Mouse (Mus musculus): ENCODE results near the gene Pkn1. TPM values are rescaled to one million over a fixed set of nuclear protein-coding genes. Genes with fewer than 3 reads are reported as not detected.
A peak's percentile ranks its signal among the peaks of the same experiment; 100 is the strongest.

The Pkn1 gene
- polyA plus RNA-seq, 1 experiment from 2014 or later = 24.6 TPM

DNA sequence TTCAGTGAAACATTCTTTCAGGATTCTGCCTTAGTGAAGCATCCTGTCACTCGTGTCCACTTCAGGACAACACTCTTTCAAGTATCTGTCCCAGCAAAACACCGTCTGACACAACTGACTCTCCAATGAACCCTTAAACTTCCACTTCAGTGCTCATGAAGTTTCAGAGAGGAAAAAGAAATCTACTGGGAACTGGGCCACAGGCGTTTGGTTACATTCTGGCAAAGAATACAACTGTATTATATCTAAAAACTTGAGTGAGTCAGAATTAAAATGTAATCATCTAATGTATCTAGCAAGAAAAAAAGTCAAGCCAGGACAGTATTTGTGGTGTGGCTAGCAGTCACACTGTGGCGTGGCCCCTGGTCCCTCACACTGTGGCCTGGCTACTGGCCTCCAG, 60.1 kb downstream of the Pkn1 start:
- H3K4me1 ChIP-seq = no peaks in the 10 kb centered on the region
- H3K9ac ChIP-seq (replicated peaks) = no peak overlapping the region
- no peaks in the 10 kb centered on the region for H3K27me3 ChIP-seq (replicated peaks)
- H3K36me3 ChIP-seq = no peaks in the 10 kb centered on the region
- no peak overlapping the region for H3K4me3 ChIP-seq (replicated peaks)
- H3K4me2 ChIP-seq = no peak overlapping the region
- WGBS = 80% methylated on average over 4 of the region's 4 CpGs
- ATAC-seq (ENCODE audit: low FRiP score) = no peak
- H3K27ac ChIP-seq (replicated peaks) = no peak overlapping the region
- no peaks in the 10 kb centered on the region for H3K9me3 ChIP-seq (replicated peaks)

DNA sequence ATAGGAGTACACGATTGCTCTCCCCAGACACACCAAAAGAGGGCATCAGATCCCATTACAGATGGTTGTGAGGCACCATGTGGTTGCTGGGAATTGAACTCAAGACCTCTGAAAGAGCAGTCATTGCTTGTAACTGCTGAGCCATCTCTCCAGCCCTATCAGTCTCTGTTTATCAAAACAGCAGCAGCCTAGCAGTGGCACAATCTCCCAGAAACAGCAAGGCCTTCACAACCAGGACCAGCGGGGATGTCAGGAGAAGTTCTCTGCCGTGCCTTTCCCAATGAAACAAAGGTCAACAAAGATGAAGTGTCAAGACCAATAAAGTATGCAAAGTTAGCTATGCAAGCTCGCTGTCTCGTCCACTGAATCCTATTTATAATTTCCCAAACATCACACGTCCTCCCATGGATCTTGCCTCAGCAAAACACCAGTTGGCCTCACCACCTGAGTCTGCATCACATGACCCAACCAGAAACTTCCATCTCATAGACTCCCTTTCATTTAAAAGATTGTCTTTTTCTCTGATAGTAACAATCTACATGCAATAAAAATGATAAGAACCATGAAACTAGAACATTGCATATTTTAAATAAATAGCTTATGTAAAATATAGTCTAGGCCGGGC, 66.8 kb downstream of the Pkn1 start:
- no peak overlapping the region for H3K4me2 ChIP-seq
- no peak overlapping the region for H3K4me3 ChIP-seq (replicated peaks)
- H3K36me3 ChIP-seq = no peaks in the 10 kb centered on the region
- no peak overlapping the region for H3K27ac ChIP-seq (replicated peaks)
- WGBS = 90% methylated on average over 7 of the region's 7 CpGs
- no peaks in the 10 kb centered on the region for H3K27me3 ChIP-seq (replicated peaks)
- no peaks in the 10 kb centered on the region for H3K9me3 ChIP-seq (replicated peaks)
- no peak overlapping the region for H3K9ac ChIP-seq (replicated peaks)
- ATAC-seq (ENCODE audit: low FRiP score) = no peak
- H3K4me1 ChIP-seq = no peaks in the 10 kb centered on the region

DNA sequence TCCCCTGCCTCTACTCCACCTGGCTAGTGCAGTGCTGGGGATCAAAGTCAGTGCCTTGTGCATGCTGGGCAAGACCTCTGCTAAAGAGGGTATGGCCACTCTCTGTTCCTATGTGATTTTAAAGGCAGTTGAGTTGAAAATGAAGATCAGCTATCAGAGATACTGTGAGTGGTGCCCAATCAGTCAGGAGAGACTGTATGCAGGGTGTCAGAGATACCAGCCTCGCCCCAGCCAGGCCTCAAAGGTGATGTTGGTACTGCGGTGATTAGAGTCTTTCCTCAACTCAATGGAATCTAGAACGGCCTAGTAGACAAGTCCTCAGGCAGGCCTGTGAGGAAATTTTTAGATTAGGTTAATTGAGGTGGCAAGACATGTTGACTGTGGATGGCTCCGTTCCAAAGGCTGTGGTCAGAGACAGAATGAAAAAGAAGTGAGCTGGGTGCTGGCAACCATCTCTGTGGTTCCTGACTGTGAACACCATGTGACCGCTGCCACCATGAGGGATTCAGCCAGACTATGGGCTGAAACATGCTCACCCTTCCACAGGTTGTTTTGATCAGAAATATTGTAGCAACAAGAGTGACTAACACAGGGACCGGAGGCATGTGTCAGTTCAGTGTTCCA, 73.2 kb downstream of the Pkn1 start:
- H3K36me3 ChIP-seq = no peaks in the 10 kb centered on the region
- no peak overlapping the region for H3K4me3 ChIP-seq (replicated peaks)
- H3K27ac ChIP-seq (replicated peaks) = no peak overlapping the region
- ATAC-seq (ENCODE audit: low FRiP score) = no peak
- no peaks in the 10 kb centered on the region for H3K9me3 ChIP-seq (replicated peaks)
- no peak overlapping the region for H3K9ac ChIP-seq (replicated peaks)
- no peaks in the 10 kb centered on the region for H3K27me3 ChIP-seq (replicated peaks)
- WGBS = 91% methylated on average over 6 of the region's 6 CpGs
- H3K4me1 ChIP-seq = 0 out of 2 replicates have a peak, but pooled peaks cover 9% of the 10 kb centered on the region
- H3K4me2 ChIP-seq = no peak overlapping the region

GRCm38 (mm10) chr8:83624739-83625138, 74.2 kb downstream of the Pkn1 start:
- H3K4me2 ChIP-seq = no peak overlapping the region
- no peak overlapping the region for H3K27ac ChIP-seq (replicated peaks)
- 0 out of 2 replicates have a peak, but pooled peaks cover 9% of the 10 kb centered on the region for H3K4me1 ChIP-seq
- WGBS = 37% methylated on average over 3 of the region's 3 CpGs
- ATAC-seq (ENCODE audit: low FRiP score) = no peak
- H3K36me3 ChIP-seq = no peaks in the 10 kb centered on the region
- H3K9me3 ChIP-seq (replicated peaks) = no peaks in the 10 kb centered on the region
- H3K9ac ChIP-seq (replicated peaks) = no peak overlapping the region
- H3K27me3 ChIP-seq (replicated peaks) = no peaks in the 10 kb centered on the region
- no peak overlapping the region for H3K4me3 ChIP-seq (replicated peaks)

DNA sequence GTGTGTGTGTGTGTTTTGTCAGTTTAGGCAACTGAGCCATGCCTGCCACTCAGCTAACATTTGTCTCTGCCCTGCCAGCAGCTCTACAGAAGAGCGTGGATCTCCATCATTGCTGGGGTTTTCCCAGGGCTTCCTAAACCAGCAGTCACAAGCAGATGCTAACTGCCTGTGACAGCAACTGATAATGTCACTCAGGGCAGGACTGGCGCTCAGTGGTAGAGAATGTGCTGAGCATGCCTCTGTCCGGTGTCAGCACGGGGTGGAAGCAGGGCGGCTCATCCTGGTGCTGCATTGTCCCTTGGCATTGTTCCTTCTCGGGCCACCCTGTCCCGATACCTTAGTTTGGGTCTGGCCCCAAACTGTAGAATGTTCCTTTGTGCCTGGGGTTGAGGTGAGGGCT, 75.4 kb downstream of the Pkn1 start:
- no peak for ATAC-seq (ENCODE audit: low FRiP score)
- H3K36me3 ChIP-seq = no peaks in the 10 kb centered on the region
- no peak overlapping the region for H3K9ac ChIP-seq (replicated peaks)
- 90% methylated on average over 7 of the region's 7 CpGs for WGBS
- no peak overlapping the region for H3K4me3 ChIP-seq (replicated peaks)
- H3K4me2 ChIP-seq = no peak overlapping the region
- H3K9me3 ChIP-seq (replicated peaks) = no peaks in the 10 kb centered on the region
- H3K4me1 ChIP-seq = 0 out of 2 replicates have a peak, but pooled peaks cover 9% of the 10 kb centered on the region
- H3K27me3 ChIP-seq (replicated peaks) = no peaks in the 10 kb centered on the region
- H3K27ac ChIP-seq (replicated peaks) = no peak overlapping the region

- H3K9ac ChIP-seq (replicated peaks) = peak overlapping the region; percentile 66
- WGBS = 11% methylated on average over 23 of the region's 23 CpGs
- ATAC-seq (ENCODE audit: low FRiP score) = peak; percentile 95
These were observed 76.5 kb downstream of the Pkn1 start for GRCm38 (mm10) chr8:83622389-83622989.

DNA sequence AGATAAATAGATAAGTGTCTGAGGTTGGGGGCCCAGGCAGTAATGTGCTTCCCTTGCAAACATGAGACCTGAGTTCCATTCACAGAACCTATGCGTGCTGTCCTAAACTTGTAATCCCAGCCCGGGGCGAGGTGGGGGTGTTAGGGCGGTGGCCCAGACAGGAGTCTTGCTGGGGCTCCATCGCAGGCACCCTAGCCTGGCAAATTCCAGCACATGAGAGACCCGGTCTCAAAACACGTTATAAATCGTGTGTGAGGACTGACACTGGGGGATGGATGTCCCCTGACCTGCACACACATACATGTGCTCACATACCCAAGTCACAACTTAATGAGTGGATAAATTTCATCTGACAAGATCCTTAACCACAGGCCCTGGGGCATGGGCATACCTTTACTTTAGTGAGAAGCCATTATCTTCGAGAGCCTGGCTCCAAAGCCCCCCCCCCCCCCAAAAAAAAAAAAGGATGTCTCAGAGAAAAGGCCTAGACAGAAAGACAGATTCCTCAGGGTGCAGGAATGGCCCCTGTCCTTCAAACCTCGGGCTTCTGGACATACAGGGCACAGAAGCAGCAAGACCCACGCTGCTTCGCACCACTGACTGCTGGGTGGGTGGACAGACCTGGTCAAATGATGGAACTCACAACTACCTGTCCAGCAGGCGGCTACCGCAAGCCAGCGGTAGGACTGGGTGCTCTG, 77.1 kb downstream of the Pkn1 start:
- Histone ChIP-seq H3K27ac (replicated peaks) (peak overlapping the region; percentile 62), H3K4me3 (replicated peaks) (peak overlapping the region; percentile 41), H3K9me3 (replicated peaks) (no peaks in the 10 kb centered on the region), H3K4me2 (peak overlapping the region; percentile 73), H3K27me3 (replicated peaks) (no peaks in the 10 kb centered on the region), H3K36me3 (no peaks in the 10 kb centered on the region), H3K4me1 (0 out of 2 replicates have a peak, but pooled peaks cover 9% of the 10 kb centered on the region), H3K9ac (replicated peaks) (peak overlapping the region; percentile 66)
- ATAC-seq (ENCODE audit: low FRiP score) = peak; percentile 68
- WGBS = 60% methylated on average over 15 of the region's 15 CpGs

More at GRCm38 (mm10) chr8:83622389-83622989, 76.5 kb downstream of the Pkn1 start:
- H3K4me1 ChIP-seq = 0 out of 2 replicates have a peak, but pooled peaks cover 9% of the 10 kb centered on the region
- H3K4me2 ChIP-seq = peak overlapping the region; percentile 73
- H3K27me3 ChIP-seq (replicated peaks) = no peaks in the 10 kb centered on the region
- H3K27ac ChIP-seq (replicated peaks) = peak overlapping the region; percentile 62
- peak overlapping the region; percentile 41 for H3K4me3 ChIP-seq (replicated peaks)
- H3K9me3 ChIP-seq (replicated peaks) = no peaks in the 10 kb centered on the region
- no peaks in the 10 kb centered on the region for H3K36me3 ChIP-seq

- no peak overlapping the region for H3K4me2 ChIP-seq
- no peak overlapping the region for H3K27ac ChIP-seq (replicated peaks)
- no peaks in the 10 kb centered on the region for H3K9me3 ChIP-seq (replicated peaks)
- H3K27me3 ChIP-seq (replicated peaks) = no peaks in the 10 kb centered on the region
- 91% methylated on average over 9 of the region's 9 CpGs for WGBS
- H3K4me3 ChIP-seq (replicated peaks) = no peak overlapping the region
- no peak overlapping the region for H3K9ac ChIP-seq (replicated peaks)
- H3K4me1 ChIP-seq = 0 out of 2 replicates have a peak, but pooled peaks cover 9% of the 10 kb centered on the region
- no peaks in the 10 kb centered on the region for H3K36me3 ChIP-seq
- ATAC-seq (ENCODE audit: low FRiP score) = no peak
These were observed 79.3 kb downstream of the Pkn1 start for GRCm38 (mm10) chr8:83619568-83620285.

DNA sequence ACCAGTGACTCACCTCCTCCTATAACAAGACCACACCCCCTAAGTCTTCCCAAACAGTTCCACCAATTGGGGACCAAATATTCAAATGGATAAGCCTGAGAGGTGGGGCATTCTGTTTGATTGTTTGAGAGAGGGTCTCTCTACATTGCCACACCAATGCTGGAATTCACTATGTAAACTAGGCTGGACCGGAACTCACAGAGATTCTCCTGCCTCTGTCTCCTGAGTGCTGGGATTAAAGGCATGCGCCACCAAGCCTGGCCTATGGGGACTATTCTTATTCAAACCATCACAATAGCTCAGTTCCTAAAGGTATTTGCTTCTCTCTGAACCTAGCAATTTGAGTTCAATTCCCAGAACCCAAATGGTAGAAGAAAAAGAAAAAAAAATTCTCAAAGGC, 80.4 kb downstream of the Pkn1 start:
- H3K9ac ChIP-seq (replicated peaks) = no peak overlapping the region
- no peak overlapping the region for H3K4me3 ChIP-seq (replicated peaks)
- no peak overlapping the region for H3K4me2 ChIP-seq
- no peak overlapping the region for H3K27ac ChIP-seq (replicated peaks)
- no peaks in the 10 kb centered on the region for H3K27me3 ChIP-seq (replicated peaks)
- 97% methylated on average over 2 of the region's 2 CpGs for WGBS
- no peaks in the 10 kb centered on the region for H3K9me3 ChIP-seq (replicated peaks)
- H3K36me3 ChIP-seq = peaks cover 9% of the 10 kb centered on the region; the same call in 1 of the 2 replicates
- H3K4me1 ChIP-seq = 0 out of 2 replicates have a peak, but pooled peaks cover 9% of the 10 kb centered on the region
- ATAC-seq (ENCODE audit: low FRiP score) = no peak

DNA sequence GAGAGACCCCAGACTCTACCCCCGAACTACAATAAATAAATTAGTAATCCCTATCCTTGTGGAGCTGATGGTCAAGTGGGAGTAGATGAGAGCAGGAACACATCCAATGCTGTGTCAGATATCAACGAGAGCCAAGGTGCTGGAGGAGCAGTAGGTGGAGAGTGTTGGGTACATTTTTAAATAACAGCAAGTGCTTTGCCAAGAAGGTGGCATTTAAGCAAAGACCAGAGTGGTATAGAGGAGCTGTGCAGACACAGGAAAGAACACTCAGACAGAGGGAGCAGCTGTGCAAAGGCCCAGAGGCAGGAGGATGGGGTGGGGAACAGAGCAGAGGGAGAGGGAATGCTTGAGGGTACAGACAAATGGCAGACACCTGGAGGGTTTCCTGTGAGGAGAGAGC, 81.9 kb downstream of the Pkn1 start:
- Histone ChIP-seq H3K9ac (replicated peaks) (no peak overlapping the region), H3K4me1 (0 out of 2 replicates have a peak, but pooled peaks cover 5% of the 10 kb centered on the region), H3K27me3 (replicated peaks) (no peaks in the 10 kb centered on the region), H3K27ac (replicated peaks) (no peak overlapping the region), H3K9me3 (replicated peaks) (no peaks in the 10 kb centered on the region), H3K4me3 (replicated peaks) (no peak overlapping the region), H3K36me3 (peaks cover 22% of the 10 kb centered on the region), H3K4me2 (no peak overlapping the region)
- ATAC-seq (ENCODE audit: low FRiP score) = no peak
- 94% methylated on average over 2 of the region's 2 CpGs for WGBS

DNA sequence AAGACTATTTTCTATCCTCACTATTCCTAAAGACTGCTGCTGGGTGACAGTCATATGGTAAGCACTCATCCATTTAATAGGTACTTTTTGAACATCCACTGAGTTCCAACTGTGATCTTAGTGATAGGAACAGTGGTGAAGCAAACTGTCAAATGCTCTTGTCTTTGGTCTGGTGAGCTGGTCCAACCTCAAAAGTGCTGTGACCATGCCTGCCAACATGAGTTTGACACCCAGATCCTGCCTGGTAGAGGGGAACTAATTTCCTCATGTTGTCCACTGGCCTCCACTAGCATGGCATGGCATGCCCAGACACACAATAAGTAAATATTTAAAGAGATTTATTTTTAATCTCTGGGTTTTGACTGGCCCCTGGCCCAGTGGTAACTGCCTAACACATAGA, 82.4 kb downstream of the Pkn1 start:
- Histone ChIP-seq H3K4me3 (replicated peaks) (no peak overlapping the region), H3K27ac (replicated peaks) (no peak overlapping the region), H3K4me2 (no peak overlapping the region), H3K36me3 (peaks cover 27% of the 10 kb centered on the region), H3K9ac (replicated peaks) (no peak overlapping the region), H3K9me3 (replicated peaks) (no peaks in the 10 kb centered on the region), H3K4me1 (0 out of 2 replicates have a peak, but pooled peaks cover under 1% of the 10 kb centered on the region), H3K27me3 (replicated peaks) (no peaks in the 10 kb centered on the region)
- ATAC-seq (ENCODE audit: low FRiP score) = no peak

Data from neural tube, embryonic 15.5 days (tissue).